Mouse (Mus musculus) layer of hippocampus, adult 11-12 months (tissue): ENCODE results near the gene Clcn2.
A peak's percentile ranks its signal among the peaks of the same experiment; 100 is the strongest.

ENCODE experiments used
- DNase-seq: peaks from one replicate; pipeline ENCODE4 v3.0.0; 2022; ENCODE audit warnings: low spot score

The Clcn2 gene

DNA sequence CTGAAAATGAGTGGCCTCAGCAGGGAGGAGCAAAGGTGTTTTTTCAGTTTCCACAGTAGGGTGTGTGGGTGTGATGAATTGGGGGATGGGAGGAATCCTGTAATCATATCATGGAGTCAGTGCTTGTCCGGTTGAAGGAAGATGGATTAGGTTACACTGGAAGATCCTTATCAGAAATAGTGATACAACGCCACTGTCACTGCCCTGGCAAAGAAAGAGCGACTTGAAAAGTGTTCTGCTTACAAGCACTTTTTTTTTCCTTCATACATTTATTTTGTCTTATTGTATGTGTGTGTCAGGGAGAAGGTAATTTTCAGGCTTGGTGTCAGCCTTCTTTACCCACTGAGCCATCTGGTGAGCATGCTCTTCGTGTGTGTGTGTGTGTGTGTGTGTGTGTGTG is 5.2 kb upstream of the Clcn2 start:
- no peak for DNase-seq

DNA sequence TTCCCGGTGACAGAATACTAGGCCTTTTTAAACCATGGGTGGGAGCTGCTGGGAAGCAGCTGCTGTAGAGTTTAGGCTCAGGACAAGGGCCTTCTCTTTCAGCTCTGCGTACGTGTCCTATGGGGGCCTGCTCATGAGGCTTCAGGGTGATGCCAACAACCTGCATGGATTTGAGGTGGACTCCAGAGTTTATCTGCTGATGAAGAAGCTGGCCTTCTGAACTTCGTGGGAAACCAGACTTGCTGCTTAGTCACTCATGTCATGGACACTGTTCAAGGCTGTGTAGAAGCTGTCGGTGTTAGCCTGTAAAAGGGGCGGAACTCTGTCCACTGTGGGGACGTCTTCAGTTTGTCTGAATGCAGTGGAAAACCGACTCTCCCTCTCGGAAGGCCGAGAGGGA is 4.3 kb upstream of the Clcn2 start:
- no peak for DNase-seq

DNA sequence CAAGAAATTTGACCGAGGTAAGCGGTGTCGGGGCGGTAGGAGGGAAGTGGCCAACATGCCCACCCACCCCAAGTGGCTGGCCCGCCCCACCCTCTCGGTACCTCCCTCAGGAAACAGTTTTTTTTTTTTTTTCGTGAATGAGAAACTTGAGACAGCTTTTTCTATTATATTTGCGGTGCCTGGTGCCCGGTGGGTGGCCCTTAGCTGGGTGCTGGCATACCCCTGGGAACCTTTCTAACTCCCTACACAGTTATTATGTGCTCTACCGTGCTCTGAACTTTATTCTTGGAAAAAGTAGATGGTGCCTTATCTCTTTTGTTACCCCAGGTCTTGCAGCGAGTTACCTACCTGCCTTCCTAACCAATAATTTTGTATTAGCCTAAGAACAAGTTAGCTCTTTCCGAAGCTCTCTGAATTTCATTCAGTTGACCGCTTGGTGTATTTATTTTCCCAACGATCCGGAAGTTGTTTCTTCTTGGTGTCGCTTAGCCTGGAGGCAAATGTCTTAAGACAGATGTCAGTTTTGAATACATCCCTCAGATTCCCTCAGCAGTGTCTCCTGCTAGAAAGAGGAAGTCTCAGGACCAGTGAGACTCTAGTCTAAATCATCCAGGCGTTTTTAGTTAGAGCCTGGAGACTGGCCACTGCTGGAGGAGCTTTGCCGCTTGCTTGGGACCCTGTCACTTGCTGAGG is 578 bp upstream of the Clcn2 start:
- DNase-seq, result no peak

DNA sequence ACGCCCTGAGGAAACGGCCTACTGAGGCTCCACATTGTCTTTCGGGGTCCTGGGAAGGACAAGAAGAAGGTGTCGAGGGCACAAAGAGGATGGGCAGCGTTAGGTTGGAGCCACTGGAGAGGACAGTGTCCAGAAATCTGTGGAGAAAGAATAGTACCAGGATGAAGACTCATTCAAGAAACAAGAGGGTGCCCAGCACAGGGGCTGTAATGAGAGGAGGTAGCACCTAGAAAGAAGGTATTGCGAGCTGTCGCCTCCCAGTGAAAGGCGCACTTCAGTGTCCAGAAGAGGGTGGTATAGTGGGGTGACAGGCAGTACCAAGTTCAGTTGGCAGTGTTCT is 735 bp downstream of the Clcn2 start:
- DNase-seq, result no peak

DNA sequence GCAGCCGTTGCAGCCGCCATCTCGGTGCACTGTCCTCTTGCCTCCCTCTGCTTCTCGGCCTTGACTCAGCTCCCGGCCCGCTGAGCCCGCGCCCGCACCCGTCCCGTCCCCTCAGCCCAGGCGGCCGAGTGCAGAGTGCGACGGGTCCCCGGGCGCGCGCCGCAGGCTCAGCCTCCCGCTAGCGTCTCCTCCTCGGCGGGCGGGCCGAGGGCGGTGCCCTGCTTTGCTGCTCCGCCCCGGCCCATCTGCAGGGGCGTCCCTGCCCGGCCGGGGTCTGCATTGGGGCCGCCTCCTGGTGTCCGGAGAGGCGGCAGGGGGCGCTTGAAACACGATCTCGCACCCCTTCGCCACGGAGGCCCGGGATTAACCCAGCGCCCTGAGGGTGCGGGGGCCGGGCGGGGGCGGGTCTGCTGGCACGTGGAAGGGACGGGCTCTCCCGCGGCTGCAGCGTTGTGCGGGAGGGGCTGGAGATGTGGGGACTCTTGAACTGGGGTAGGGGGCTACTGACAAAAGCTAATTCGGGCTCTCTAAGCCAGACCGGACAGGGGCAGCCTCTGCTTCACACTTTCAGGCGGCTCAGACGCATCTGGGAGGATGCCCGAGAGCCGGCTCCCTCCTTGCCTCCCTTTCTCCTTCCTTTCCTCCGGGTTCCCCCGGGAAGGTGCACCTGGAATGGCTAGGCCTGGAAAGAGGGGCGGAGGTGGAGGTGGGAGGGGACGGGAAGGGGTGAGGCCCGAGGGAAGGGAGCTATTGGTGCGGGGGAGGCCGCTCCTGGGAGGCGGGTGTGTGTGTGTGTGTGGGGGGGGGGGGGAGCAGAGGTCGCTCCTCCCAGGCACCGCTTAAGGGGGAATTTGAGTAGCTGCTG is 1.3 kb downstream of the Clcn2 start:
- peak; percentile 81 for DNase-seq

DNA sequence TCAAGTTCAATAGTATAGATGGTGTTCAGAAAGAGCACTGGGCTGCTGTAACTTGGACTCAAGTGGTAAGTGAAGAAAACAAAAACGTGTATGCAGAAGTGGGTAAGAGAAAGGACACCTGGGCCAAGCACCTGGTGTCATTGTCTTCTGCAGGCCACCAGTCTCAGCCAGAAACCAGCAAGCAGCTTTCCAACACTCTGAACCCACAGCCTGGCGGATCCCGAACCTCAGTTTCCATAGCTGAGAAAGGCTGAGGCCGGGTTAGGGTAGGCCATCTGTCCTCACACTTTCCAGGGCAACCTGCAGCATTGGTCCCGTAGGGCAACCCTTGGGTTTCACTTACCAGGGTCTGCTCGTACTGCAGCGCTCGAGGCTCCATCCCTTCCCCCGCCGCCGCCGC is 2.0 kb downstream of the Clcn2 start:
- no peak for DNase-seq

DNA sequence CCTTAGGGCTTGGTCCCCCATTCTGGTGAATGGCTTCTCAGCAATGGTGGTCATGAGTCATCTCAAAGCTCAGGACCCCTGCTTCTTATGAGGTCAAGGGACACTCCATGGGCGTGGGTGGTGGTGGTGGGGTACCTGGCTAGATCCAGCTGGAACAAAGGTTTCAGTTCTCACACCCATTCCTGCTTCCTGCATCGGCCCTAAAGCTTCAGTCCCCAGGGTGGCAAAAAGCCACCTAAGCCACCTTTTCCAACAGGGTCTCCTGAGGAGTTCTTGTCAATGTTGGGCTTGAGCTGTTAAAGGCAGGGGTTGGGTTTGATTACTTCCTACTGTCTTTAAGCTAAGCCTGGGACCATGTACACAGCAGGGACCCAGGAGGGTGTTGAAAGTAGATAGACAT is 2.4 kb downstream of the Clcn2 start:
- no peak for DNase-seq

DNA sequence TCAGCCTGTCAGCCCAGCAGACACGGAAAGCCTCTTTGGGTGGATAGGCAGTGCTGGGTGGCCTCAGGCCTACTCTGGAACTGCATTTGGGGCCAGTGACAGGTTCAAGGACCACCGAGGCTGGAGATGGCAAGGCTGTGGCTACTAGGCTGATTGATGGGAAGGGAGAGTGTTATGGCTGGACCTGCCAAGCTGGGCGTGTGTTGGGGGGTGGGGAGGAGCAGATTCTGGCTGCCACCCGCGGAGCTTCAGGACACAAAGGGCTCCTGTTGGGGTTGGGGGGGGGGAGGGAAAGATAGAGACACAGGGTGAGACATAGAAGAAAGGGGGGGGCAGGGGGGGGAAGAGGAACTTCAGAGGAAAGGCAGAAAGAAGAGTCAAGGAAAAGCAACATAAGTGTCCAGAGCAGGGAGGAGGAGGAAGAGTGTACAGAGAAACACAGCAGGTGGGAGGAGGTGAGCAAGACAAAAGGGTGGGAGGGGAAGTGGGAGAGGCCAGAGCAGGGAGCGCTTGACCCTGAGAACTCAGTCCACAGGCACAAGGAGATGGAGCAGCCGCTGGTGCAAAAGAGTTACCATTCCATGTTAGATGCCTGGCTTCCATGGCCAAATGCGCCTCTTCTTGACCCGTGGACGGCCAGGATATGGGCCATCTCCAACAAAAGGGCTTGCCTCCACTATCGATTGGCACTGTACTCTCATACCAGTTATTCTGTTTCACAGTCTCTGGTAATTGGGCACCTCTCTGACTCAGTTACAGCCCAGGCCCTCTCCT is 3.1 kb downstream of the Clcn2 start:
- no peak for DNase-seq

DNA sequence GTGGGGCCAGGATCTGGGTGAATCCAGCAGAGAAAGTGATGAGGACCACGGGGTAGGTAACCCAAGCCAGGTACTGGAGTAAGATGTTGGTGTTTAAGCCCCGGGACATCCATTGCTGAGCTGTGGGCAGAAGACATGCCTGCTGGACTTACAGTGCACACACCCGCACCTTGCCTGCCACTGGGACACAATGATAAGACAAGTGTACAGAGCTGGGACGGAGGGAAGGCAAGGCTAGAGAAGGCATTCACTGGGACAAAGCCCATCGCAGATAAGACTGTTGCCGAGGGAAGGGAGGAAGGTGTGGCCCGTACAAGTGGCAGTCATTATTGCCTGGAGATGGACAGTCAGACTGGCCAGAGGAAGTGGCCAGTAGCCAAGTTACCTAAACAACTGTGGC is 4.7 kb downstream of the Clcn2 start:
- no peak for DNase-seq

DNA sequence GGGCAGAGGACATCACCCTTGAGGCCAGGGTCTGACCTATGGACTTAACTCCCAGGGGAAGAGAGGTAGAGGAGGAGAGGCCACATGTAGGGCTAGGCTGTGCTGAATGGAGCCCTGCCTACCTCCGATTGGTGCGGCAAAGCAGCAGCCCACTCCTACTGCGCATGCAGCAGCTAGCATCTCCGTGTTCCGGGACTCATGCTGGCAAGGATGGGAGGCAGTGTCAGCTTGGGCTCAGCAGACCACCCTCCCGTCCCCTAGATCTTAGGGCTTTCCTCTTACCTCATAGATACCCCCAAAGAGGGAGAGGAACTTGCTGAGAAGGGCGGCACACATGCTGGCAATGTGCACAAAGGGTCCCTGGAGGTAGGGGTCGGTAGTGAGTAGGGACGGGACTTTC is 5.4 kb downstream of the Clcn2 start:
- DNase-seq, result no peak

DNA sequence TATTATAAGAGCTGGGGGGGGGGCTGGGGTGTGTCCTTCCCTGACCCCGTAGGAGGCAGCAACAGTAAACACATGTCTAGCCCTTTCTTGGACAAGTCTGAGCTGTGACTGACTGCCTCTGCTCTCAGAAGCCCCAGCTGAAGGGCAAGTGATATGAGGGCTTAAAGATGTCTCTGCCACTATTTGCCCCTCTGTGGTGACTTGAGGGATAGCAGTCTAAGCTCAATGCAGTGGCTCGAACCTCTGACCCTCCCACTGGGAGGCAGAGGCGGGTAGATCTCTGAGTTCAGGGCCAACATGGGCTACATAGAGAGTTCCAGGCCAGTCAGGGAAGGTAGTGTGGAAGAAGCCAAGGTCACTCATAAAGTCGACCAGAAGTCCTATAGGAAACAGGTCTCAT is 6.7 kb downstream of the Clcn2 start:
- DNase-seq, result no peak

DNA sequence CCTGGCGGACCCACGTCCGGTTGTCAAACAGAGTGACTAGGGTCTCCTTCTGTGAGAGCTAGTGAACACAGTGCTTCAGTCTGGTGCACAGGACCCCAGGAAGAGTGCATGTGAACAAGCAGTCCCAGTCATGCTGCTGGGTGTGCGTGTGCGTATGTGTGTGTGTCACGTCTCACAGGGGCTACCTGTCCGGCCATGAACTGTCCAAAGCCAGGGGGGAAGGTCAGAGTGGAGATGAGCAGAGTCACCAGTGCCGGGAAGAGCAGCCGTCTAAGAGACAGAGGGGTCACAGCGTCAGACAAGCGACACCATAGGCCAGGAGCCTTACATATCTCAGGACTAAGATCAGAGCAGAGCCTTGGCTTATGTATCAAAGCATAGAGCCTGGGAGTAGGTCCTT is 7.2 kb downstream of the Clcn2 start:
- no peak for DNase-seq

DNA sequence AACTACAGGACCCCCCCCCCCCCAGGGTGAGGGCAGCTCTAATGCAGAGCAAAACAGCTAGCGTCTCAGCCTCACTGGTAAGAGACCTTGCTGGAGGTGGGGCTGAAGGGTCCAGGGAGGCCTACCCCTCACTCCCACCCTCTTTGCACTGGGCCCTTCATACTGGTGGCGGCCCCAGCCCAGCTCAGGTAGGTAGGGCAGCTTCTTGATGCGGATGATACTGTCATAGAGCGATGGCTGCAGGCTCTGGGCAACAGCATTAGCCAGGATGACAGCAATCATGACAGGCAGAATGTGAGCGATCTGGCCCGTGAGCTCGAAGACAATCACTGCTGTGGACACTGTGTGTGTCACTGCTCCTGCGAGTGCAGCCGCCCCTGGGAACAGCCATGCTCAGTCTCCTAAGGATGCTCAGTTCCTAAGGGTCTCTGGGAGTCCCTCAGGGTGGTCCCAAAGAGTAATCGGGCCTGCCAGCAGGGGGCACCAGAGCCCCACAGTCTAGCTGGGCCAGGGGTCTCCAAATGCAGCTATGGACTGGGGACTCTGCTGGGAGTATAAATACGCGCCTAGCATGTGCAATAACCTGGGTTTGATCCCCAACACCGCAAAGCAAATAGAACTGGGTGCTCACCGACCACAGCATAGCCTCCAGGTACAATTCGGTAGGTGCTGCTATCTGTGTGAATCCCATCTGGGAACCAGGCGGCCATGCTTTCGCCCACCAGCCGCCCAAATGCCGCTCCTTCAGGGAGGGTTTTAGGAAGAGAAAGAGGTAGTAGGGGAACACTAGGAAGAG is 8.4 kb downstream of the Clcn2 start:
- DNase-seq, result no peak

DNA sequence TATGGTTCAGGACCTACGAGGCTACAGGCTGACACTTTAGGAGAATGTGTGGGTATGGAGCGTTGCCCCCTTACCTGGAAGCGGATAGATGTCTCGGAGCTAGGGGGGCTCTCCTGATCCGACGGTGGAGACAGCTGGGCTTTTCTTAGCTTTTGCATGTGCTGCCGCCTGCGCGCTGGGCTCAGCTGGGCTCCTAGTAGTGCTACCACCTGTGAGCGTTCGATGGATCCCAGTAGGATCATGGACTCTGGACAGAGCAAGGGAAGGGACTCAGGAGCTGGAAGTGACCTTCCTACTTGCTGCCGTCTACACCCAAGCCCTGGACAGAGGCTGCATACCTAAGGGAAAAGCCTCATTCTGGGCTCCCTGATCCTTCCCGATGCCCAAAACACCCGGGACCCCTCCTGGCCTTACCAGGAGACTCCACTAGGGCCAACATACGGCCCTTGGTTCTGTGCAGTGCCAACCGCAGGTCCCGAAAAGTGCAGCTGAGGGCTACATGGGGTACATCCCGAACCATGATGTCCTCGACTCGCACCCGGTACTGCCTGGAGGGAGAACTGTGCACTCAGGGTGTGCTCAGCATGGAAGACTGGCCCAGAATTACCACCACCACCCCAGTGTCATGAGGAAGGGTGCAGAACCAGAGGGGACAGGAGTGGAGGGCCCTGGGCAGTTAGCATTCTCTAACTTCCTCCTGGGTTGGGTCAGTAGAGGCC is 9.2 kb downstream of the Clcn2 start:
- DNase-seq, result no peak

DNA sequence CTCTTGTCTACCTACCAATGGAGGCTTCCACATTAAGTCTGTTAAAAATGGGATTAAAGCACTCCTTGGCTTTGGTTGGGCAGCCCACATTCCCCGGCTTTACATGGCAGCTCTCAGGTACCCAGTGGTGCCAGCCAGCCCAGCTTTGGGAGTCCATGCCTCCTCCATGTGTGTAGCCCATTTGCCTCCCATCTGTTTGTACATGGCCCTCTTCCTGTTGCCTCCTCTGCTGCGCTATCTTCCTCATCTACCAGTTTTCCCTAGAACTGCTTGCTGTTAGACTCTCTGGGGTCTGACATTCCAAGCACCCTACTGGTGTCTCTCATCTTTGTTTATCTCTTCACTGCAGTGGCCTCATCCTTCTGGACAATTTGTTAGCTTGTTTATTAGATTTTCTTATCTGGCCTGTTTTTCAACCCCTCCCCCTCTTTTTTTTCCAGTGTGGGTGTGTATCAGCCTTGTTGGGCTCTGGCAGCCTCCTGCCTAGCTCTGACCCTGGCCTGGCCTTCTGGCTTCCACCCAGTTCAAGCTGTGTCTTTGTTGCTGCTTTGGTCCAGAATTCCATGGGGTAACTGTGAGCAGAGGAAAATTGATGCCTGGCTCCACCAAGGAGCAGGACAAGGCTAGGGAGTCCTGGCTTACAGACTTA is 11.0 kb downstream of the Clcn2 start:
- DNase-seq, result no peak

DNA sequence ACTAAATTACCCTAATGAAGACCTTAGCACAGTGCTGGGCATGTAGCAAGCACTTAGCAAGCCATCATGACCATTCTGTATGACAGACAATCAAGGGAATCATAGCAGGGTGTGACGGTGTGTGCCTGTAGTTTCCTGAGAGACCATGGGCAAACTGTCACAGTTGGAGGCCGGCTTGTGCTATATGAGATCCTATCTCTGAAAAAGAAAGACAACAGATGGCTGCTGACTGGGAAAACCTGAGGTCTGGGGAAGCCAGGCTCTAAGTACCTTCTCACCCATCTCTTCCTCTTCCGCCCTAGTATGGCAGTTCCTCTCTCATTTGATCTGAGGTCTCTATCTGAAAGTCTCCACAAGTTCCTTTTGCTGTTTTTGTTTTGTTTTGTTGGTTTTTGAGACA is 11.8 kb downstream of the Clcn2 start:
- DNase-seq, result no peak

DNA sequence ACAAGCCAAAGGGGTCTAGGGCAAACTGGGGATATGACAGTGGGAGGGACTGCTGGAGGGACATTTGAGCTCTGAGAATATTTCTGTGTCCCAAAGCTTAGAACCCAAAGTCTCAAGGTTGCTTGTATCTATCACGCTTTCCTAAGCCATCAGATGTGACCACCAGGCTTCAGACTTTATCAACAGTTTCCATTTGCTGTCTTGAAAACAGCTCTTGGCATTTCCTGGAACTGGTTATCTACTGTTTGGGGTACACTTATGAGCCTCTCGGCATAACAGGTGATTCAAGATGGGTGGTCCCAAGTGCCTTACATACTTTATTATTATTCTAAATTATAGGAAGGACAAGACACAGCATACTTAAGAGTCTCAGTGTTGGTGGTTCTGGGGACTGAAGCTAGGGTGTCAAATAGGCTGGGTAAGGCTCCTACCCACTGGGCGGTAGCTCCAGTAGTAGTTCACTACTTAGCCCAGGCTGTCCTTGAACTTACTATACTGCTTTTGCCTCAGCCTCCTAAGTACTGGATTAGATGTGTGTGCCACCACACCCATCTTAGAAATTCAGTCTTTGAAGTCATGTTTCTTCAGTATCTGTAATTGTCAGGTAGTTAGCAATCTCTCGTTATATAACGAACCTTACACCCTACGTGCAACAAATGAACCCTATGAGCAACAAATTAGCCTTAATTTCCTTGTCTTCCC is 13.7 kb downstream of the Clcn2 start:
- no peak for DNase-seq

DNA sequence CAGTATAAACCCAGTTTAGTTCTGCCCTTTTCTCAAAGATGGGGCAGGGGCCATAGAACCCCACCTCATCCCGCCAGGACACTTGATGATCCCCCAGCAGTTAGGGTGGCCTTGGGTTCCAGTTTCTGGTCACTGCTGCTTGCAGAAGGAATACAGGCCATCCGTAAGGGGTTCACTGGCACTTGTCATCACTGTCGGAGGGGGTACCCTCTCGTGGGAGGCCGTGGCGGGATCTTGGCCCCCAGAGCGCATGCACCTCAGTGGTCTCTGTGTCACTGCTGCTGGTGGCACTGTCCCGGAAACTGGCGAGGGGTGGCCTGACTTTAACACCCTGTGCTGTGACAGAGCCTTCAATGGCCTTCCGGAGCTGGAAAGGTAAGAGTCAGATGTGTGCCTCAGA is 14.5 kb downstream of the Clcn2 start:
- no peak for DNase-seq

DNA sequence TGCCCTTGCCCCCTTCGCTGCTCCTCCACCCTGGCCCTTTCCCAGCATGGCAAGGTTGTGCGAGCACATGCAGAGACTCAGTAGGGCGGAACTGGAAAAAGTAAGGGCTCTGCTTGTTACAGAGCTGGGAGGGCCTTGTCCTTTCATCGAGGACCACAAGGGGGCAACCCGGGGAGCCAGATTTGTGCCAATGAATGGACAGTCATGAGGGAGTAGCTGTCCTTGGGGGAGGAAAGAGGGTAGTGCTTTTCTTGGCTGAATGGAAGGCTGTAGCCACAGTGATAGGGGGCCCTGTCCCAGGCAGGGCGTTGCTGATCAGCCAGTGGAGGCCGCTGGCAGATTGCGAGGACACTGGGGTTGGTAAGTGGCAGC is 15.0 kb downstream of the Clcn2 start:
- DNase-seq, result peak; percentile 80

DNA sequence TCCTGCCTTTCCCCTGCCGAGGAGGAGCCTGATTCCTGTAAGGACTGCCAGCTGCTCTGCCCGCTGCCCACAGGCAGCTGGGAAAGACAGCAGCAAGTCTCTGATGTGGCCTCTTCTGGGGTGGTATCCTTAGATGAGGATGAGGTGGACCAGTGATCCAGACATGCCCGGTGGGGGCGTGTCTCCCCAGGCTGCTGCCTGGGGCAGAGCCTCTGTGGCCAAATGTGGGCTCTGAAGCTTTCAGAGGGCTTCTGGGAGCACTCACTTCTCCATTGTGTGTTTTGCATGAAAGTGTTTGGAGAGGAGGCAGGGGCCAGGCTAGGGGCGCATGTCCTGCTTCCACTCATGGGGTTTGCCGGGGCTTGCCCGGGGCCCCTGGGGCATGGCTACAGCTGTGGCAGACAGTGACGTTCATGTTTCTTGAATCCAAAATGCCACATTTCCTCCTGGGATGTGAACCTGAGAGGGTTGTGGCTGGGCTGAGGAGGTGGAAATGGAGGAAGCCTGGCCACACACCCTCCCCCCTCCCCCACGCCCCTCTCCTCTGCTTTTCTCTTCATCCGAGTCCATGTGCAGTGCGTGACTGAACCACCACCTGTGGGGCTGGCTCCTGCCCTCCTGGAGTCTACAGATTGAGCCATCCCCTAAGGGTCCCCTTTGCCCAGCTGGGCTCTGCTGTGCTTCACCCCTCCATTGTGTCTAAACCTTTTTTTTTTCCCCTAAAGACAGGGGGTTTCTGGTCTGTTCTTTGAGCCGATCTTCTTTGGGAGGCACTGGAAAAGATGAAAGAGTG is 15.6 kb downstream of the Clcn2 start:
- DNase-seq, result no peak
